Mouse (Mus musculus): ENCODE data around the gene Ccdc191. TPM values are rescaled to one million over a fixed set of nuclear protein-coding genes. Genes with fewer than 3 reads are reported as not detected.
A peak's percentile ranks its signal among the peaks of the same experiment; 100 is the strongest.

Gene Ccdc191
- polyA plus RNA-seq, 1 experiment from 2014 or later = 17.6 TPM

- 85% methylated on average over 6 of the region's 6 CpGs for WGBS
- no peaks in the 10 kb centered on the region for H3K36me3 ChIP-seq (replicated peaks)
- H3K27ac ChIP-seq = no peak overlapping the region
- ATAC-seq (ENCODE audit: low FRiP score) = no peak
- no peaks in the 10 kb centered on the region for H3K9me3 ChIP-seq
- no peak overlapping the region for H3K4me2 ChIP-seq
- no peak overlapping the region for H3K4me3 ChIP-seq (replicated peaks)
- H3K9ac ChIP-seq = no peak overlapping the region
- H3K4me1 ChIP-seq = no peaks in the 10 kb centered on the region
- no peaks in the 10 kb centered on the region for H3K27me3 ChIP-seq
These were observed 43.4 kb downstream of the Ccdc191 start for GRCm38 (mm10) chr16:43933041-43933440.

- Histone ChIP-seq H3K4me1 (no peaks in the 10 kb centered on the region), H3K36me3 (replicated peaks) (no peaks in the 10 kb centered on the region), H3K4me3 (replicated peaks) (no peak overlapping the region), H3K4me2 (no peak overlapping the region), H3K9ac (no peak overlapping the region), H3K9me3 (no peaks in the 10 kb centered on the region), H3K27me3 (no peaks in the 10 kb centered on the region), H3K27ac (no peak overlapping the region)
- WGBS = 89% methylated on average over 8 of the region's 8 CpGs
- no peak for ATAC-seq (ENCODE audit: low FRiP score)
These were observed 45.3 kb downstream of the Ccdc191 start for GRCm38 (mm10) chr16:43934856-43935255.

- WGBS = 77% methylated on average over 3 of the region's 3 CpGs
- Histone ChIP-seq H3K4me1 (no peaks in the 10 kb centered on the region), H3K27me3 (no peaks in the 10 kb centered on the region), H3K36me3 (replicated peaks) (no peaks in the 10 kb centered on the region), H3K4me2 (no peak overlapping the region), H3K9me3 (no peaks in the 10 kb centered on the region), H3K9ac (no peak overlapping the region), H3K27ac (no peak overlapping the region), H3K4me3 (replicated peaks) (no peak overlapping the region)
- ATAC-seq (ENCODE audit: low FRiP score) = no peak
These were observed 45.8 kb downstream of the Ccdc191 start for GRCm38 (mm10) chr16:43935367-43935766.

DNA sequence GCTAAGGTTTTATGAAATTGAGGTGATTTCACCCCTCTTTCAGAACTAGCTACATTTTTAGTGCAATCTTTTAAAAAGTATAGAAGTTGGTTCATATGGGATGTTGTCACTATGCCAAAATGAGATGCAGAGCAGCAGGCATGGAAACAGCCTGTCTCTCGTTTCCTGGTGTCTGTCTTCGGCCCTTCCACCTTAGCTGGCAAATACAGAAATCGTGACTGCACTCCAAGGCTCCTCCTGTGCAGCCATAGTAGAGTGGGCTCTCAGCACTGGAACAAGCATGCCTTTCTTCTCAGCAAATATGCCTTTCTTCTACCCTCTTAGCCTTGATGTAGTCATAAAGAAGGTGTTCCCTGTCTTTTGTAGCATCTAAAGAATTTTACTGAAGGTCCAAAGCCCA is 46.3 kb downstream of the Ccdc191 start:
- Histone ChIP-seq H3K4me3 (replicated peaks) (no peak overlapping the region), H3K9ac (no peak overlapping the region), H3K27ac (no peak overlapping the region), H3K4me1 (no peaks in the 10 kb centered on the region), H3K27me3 (no peaks in the 10 kb centered on the region), H3K36me3 (replicated peaks) (no peaks in the 10 kb centered on the region), H3K4me2 (no peak overlapping the region), H3K9me3 (no peaks in the 10 kb centered on the region)
- ATAC-seq (ENCODE audit: low FRiP score) = no peak
- WGBS = 77% methylated on average over 3 of the region's 3 CpGs

GRCm38 (mm10) chr16:43940846-43941245 is 51.2 kb downstream of the Ccdc191 start:
- no peak overlapping the region for H3K27ac ChIP-seq
- 88% methylated on average over 4 of the region's 4 CpGs for WGBS
- no peak overlapping the region for H3K9ac ChIP-seq
- H3K27me3 ChIP-seq = no peaks in the 10 kb centered on the region
- no peaks in the 10 kb centered on the region for H3K9me3 ChIP-seq
- no peak overlapping the region for H3K4me2 ChIP-seq
- no peaks in the 10 kb centered on the region for H3K4me1 ChIP-seq
- H3K36me3 ChIP-seq (replicated peaks) = no peaks in the 10 kb centered on the region
- no peak for ATAC-seq (ENCODE audit: low FRiP score)
- no peak overlapping the region for H3K4me3 ChIP-seq (replicated peaks)

DNA sequence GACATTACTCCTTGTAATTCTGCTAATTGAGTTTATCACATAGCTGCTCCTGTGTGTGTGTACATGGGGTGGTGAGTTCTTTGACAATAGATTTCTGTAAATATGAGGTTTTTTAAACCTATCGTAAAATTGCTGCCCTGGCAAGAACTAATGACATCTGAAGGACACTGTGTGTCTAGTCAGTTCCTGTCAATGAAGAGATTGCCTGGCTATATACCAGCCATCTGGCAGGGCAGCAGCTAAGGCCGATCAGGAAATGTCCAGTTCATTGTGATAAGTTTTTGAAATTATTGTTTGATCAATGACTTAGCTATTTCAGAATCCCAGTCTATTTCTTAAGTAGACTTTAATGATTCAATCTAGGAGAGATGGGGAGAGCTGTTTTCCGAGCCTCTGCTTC is 55.8 kb downstream of the Ccdc191 start:
- no peak overlapping the region for H3K4me3 ChIP-seq (replicated peaks)
- no peak for ATAC-seq (ENCODE audit: low FRiP score)
- no peak overlapping the region for H3K4me2 ChIP-seq
- no peaks in the 10 kb centered on the region for H3K9me3 ChIP-seq
- H3K27ac ChIP-seq = no peak overlapping the region
- H3K9ac ChIP-seq = no peak overlapping the region
- H3K27me3 ChIP-seq = no peaks in the 10 kb centered on the region
- H3K36me3 ChIP-seq (replicated peaks) = no peaks in the 10 kb centered on the region
- H3K4me1 ChIP-seq = no peaks in the 10 kb centered on the region
- 93% methylated on average over 3 of the region's 3 CpGs for WGBS

GRCm38 (mm10) chr16:43945869-43946268 is 56.3 kb downstream of the Ccdc191 start:
- no peak overlapping the region for H3K4me3 ChIP-seq (replicated peaks)
- H3K36me3 ChIP-seq (replicated peaks) = no peaks in the 10 kb centered on the region
- no peaks in the 10 kb centered on the region for H3K9me3 ChIP-seq
- no peak for ATAC-seq (ENCODE audit: low FRiP score)
- H3K27ac ChIP-seq = no peak overlapping the region
- H3K27me3 ChIP-seq = no peaks in the 10 kb centered on the region
- 79% methylated on average over 3 of the region's 3 CpGs for WGBS
- no peaks in the 10 kb centered on the region for H3K4me1 ChIP-seq
- H3K4me2 ChIP-seq = no peak overlapping the region
- no peak overlapping the region for H3K9ac ChIP-seq

GRCm38 (mm10) chr16:43951591-43951990 is 62.0 kb downstream of the Ccdc191 start:
- no peak overlapping the region for H3K9ac ChIP-seq
- 88% methylated on average over 4 of the region's 4 CpGs for WGBS
- no peaks in the 10 kb centered on the region for H3K27me3 ChIP-seq
- no peak overlapping the region for H3K4me3 ChIP-seq (replicated peaks)
- no peaks in the 10 kb centered on the region for H3K4me1 ChIP-seq
- H3K27ac ChIP-seq = no peak overlapping the region
- no peaks in the 10 kb centered on the region; the same call in 1 of the 2 replicates for H3K36me3 ChIP-seq (replicated peaks)
- H3K4me2 ChIP-seq = no peak overlapping the region
- no peak for ATAC-seq (ENCODE audit: low FRiP score)
- H3K9me3 ChIP-seq = no peaks in the 10 kb centered on the region

- no peak overlapping the region for H3K4me2 ChIP-seq
- H3K9me3 ChIP-seq = no peaks in the 10 kb centered on the region
- ATAC-seq (ENCODE audit: low FRiP score) = no peak
- H3K4me1 ChIP-seq = no peaks in the 10 kb centered on the region
- no peak overlapping the region for H3K4me3 ChIP-seq (replicated peaks)
- H3K9ac ChIP-seq = no peak overlapping the region
- peaks cover 4% of the 10 kb centered on the region; the same call in 1 of the 2 replicates for H3K36me3 ChIP-seq (replicated peaks)
- H3K27ac ChIP-seq = no peak overlapping the region
- no peaks in the 10 kb centered on the region for H3K27me3 ChIP-seq
- WGBS = 89% methylated on average over 6 of the region's 6 CpGs
These were observed 65.3 kb downstream of the Ccdc191 start for GRCm38 (mm10) chr16:43954913-43955312.

GRCm38 (mm10) chr16:43958038-43958437 is 68.4 kb downstream of the Ccdc191 start:
- Histone ChIP-seq H3K9me3 (no peaks in the 10 kb centered on the region), H3K4me1 (no peaks in the 10 kb centered on the region), H3K4me3 (replicated peaks) (no peak overlapping the region), H3K27me3 (no peaks in the 10 kb centered on the region), H3K36me3 (replicated peaks) (peaks cover 6% of the 10 kb centered on the region; the same call in 1 of the 2 replicates), H3K9ac (no peak overlapping the region), H3K27ac (no peak overlapping the region), H3K4me2 (no peak overlapping the region)
- WGBS = 86% methylated on average over 4 of the region's 4 CpGs
- ATAC-seq (ENCODE audit: low FRiP score) = no peak

GRCm38 (mm10) chr16:43963291-43963690 is 73.7 kb downstream of the Ccdc191 start:
- no peak overlapping the region for H3K9ac ChIP-seq
- no peaks in the 10 kb centered on the region for H3K9me3 ChIP-seq
- H3K27me3 ChIP-seq = no peaks in the 10 kb centered on the region
- no peak overlapping the region for H3K27ac ChIP-seq
- no peak overlapping the region for H3K4me2 ChIP-seq
- H3K4me3 ChIP-seq (replicated peaks) = no peak overlapping the region
- 0 out of 2 replicates have a peak, but pooled peaks cover 9% of the 10 kb centered on the region for H3K4me1 ChIP-seq
- 93% methylated on average over 9 of the region's 9 CpGs for WGBS
- peaks cover 10% of the 10 kb centered on the region; the same call in 1 of the 2 replicates for H3K36me3 ChIP-seq (replicated peaks)
- no peak for ATAC-seq (ENCODE audit: low FRiP score)

GRCm38 (mm10) chr16:43963780-43964179 is 74.2 kb downstream of the Ccdc191 start:
- 85% methylated on average over 3 of the region's 3 CpGs for WGBS
- H3K9me3 ChIP-seq = no peaks in the 10 kb centered on the region
- H3K4me2 ChIP-seq = no peak overlapping the region
- H3K4me1 ChIP-seq = 0 out of 2 replicates have a peak, but pooled peaks cover 9% of the 10 kb centered on the region
- no peak overlapping the region for H3K9ac ChIP-seq
- H3K36me3 ChIP-seq (replicated peaks) = peaks cover 10% of the 10 kb centered on the region; the same call in 1 of the 2 replicates
- ATAC-seq (ENCODE audit: low FRiP score) = no peak
- no peaks in the 10 kb centered on the region for H3K27me3 ChIP-seq
- no peak overlapping the region for H3K27ac ChIP-seq
- H3K4me3 ChIP-seq (replicated peaks) = no peak overlapping the region

DNA sequence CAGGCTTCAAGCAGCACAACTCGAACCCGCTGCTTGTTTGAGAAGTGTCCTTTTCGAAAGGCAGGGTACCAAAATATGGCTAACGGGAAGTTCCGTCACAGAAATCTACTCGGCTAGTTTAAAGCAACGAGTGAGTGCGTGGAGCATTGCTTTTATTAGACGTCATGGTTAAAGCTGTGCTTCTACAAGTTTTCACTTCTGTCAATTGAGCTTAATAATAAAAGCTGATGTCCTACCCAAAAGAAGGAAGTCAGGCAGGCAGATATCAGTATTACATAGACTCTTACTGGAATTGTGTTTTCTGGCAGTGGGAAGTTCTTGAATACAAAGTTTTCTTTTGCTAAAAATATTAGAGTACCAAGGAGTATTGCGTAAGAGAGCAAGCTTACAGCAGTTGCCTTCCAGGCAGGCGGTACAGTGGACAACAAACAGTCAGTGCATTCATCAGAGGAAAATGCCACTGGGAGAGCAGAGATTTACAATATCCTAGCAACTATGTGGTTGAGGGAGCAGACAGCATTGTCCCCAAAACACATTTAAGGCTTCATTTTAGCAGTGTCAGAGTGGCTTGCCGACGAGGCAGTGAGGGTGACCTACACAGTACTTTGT is 76.3 kb downstream of the Ccdc191 start:
- ATAC-seq (ENCODE audit: low FRiP score) = 0 out of 2 replicates have a peak, but pooled peaks have one; percentile 52
- no peaks in the 10 kb centered on the region for H3K9me3 ChIP-seq

More for the DNA sequence above, 76.3 kb downstream of the Ccdc191 start:
- 76% methylated on average over 13 of the region's 13 CpGs for WGBS
- Histone ChIP-seq H3K27me3 (no peaks in the 10 kb centered on the region), H3K4me3 (replicated peaks) (no peak overlapping the region), H3K4me2 (no peak overlapping the region), H3K27ac (0 out of 2 replicates have a peak overlapping the region, but pooled peaks have one; percentile 5), H3K4me1 (0 out of 2 replicates have a peak, but pooled peaks cover 9% of the 10 kb centered on the region), H3K36me3 (replicated peaks) (peaks cover 4% of the 10 kb centered on the region; the same call in 1 of the 2 replicates), H3K9ac (no peak overlapping the region)
